Mouse (Mus musculus): ENCODE results near the gene Galnt5. TPM values are rescaled to one million over a fixed set of nuclear protein-coding genes. Genes with fewer than 3 reads are reported as not detected.

Galnt5 gene
- total RNA-seq, 2 experiments from 2014 or later = 0.14 TPM; not detected in 1

Other genes starting within 250 kb of the Galnt5 start
- not detected for gene Ermn, start 55.0 kb downstream of the Galnt5 start, total RNA-seq (2021)
- gene Cytip, start 197.6 kb downstream of the Galnt5 start, total RNA-seq (2021) = under 1 TPM; 0.68 to 0.75 TPM

All from heart, postnatal 25 days (tissue).